10 mouse cellular contexts compared by ENCODE assay signal in genomic region chr2:92141073-92141472, GRCm38 (mm10). TPM values are rescaled to one million over a fixed set of nuclear protein-coding genes. Genes with fewer than 3 reads are reported as not detected.
DNase-seq lines count a peak whose midpoint lies in the region; ATAC-seq and TF ChIP-seq lines count a peak whose summit lies in the region.
"Had no signal": no experiment of that assay in that cellular context is flagged by ENCODE, and none has a peak within 500 bp of the region (broad histone marks: within the 10 kb centered on the region; RNA-seq: fewer than 3 reads in every experiment).

No protein-coding gene starts in this region.

- H3K27me3 ChIP-seq in hindbrain, embryonic 11.5 days (ENCODE audit: control insufficient read depth, insufficient read depth, low read length): no peaks in the 10 kb centered on the region
- 0 out of 2 replicates have a peak, but pooled peaks cover 5% of the 10 kb centered on the region for H3K27me3 ChIP-seq in midbrain, embryonic 10.5 days (ENCODE audit: low read depth, poor library complexity, severe bottlenecking)

- DNase-seq in gastrocnemius, adult 2 months: no peak
- no peak for DNase-seq in gastrocnemius, postnatal 25 days
- DNase-seq in hindbrain, embryonic 11.5 days (ENCODE audit: low spot score): peak; percentile 20
- no peak for DNase-seq in midbrain, embryonic 10.5 days (ENCODE audit: low spot score)
- DNase-seq in cerebellum, adult 11 months: no peak
- no peak for DNase-seq in thymus, postnatal 10 days (ENCODE audit: low spot score in 2 of 2)
- DNase-seq in layer of hippocampus, postnatal 10 days (ENCODE audit: low spot score in 2 of 2): no peak
- DNase-seq: right cerebral cortex, postnatal 14 days had no signal

- no peaks in the 10 kb centered on the region for H3K4me1 ChIP-seq in hindbrain, embryonic 11.5 days (replicated peaks; ENCODE audit: control insufficient read depth, insufficient read depth, low read length)
- peaks cover 22% of the 10 kb centered on the region for H3K4me1 ChIP-seq in midbrain, embryonic 10.5 days

- H3K9ac ChIP-seq in hindbrain, embryonic 11.5 days (ENCODE audit: low read depth, low read length): no peak overlapping the region

- no peaks in the 10 kb centered on the region for H3K9me3 ChIP-seq in hindbrain, embryonic 11.5 days (ENCODE audit: control insufficient read depth, low read length)
- no peaks in the 10 kb centered on the region for H3K9me3 ChIP-seq in midbrain, embryonic 10.5 days (replicated peaks)

- intact Hi-C loops in gastrocnemius, adult 2 months (cut with DNase I): no loop called here

- peak; percentile 62; the same call in 1 of the 2 replicates for ATAC-seq in common myeloid progenitor, adult 5-6 weeks (replicated peaks; ENCODE audit: low read depth, poor library complexity, severe bottlenecking)
- no peak for ATAC-seq in hindbrain, embryonic 11.5 days (ENCODE audit: low FRiP score)
- ATAC-seq: inflammation-experienced regulatory T-cells, adult 6 months had no signal

- H3K4me3 ChIP-seq in gastrocnemius, adult 2 months: peak overlapping the region; percentile 47
- H3K4me3 ChIP-seq in hindbrain, embryonic 11.5 days (ENCODE audit: low read depth, low read length): no peak overlapping the region
- peak overlapping the region; percentile 26; the same call in 1 of the 2 replicates for H3K4me3 ChIP-seq in midbrain, embryonic 10.5 days

- H3K4me2 ChIP-seq in hindbrain, embryonic 11.5 days (replicated peaks; ENCODE audit: low read depth, low read length): peak overlapping the region; percentile 11; the same call in 1 of the 2 replicates

- H3K27ac ChIP-seq in gastrocnemius, adult 2 months: no peak overlapping the region
- H3K27ac ChIP-seq in hindbrain, embryonic 11.5 days (ENCODE audit: low read depth, low read length): no peak overlapping the region
- no peak overlapping the region for H3K27ac ChIP-seq in midbrain, embryonic 10.5 days (replicated peaks)

- 35% methylated on average over 11 of the region's 11 CpGs for whole genome bisulfite sequencing in hindbrain, embryonic 11.5 days
- WGBS in midbrain, embryonic 10.5 days: 25% methylated on average over 11 of the region's 11 CpGs

- no peak for TF ChIP-seq CTCF in gastrocnemius, adult 2 months (IDR thresholded peaks at IDR 0.05)

- H3K36me3 ChIP-seq in hindbrain, embryonic 11.5 days (ENCODE audit: control insufficient read depth, insufficient read depth, low read length): no peaks in the 10 kb centered on the region
- no peaks in the 10 kb centered on the region for H3K36me3 ChIP-seq in midbrain, embryonic 10.5 days

RNA-seq across cellular contexts. Expression of gene Phf21a, which starts 48.2 kb away (rescaled TPM):
- 10 to 100 TPM; 23.5 to 25.1 TPM for total RNA-seq in gastrocnemius, adult 2 months (2021)
- 10 to 100 TPM; 20.2 to 21.1 TPM for total RNA-seq in gastrocnemius, postnatal 25 days (2021)
- total RNA-seq in common myeloid progenitor, adult 5-6 weeks (2017): 40.4 and 47.0 TPM in 2 replicates
- 30.8 and 46.2 TPM in 2 replicates for polyA plus RNA-seq in hindbrain, embryonic 11.5 days (2014; fragmentation: Nextera tagmentation; extraction: Ambion mirVana)
- polyA plus RNA-seq in midbrain, embryonic 10.5 days (2016; fragmentation: Nextera tagmentation; extraction: Ambion mirVana): 36.7 and 41.3 TPM in 2 replicates
- total RNA-seq in layer of hippocampus, postnatal 10 days (2021): 10 to 100 TPM; 75.5 to 83.7 TPM
